Mouse (Mus musculus) heart, postnatal 10 days (tissue): Measurements from ENCODE around the gene 4930404N11Rik. TPM values are rescaled to one million over a fixed set of nuclear protein-coding genes. Genes with fewer than 3 reads are reported as not detected.

ENCODE experiments used
- DNase-seq, 2 experiments: peaks; one replicate each; pipeline ENCODE4 v3.0.0; 2021
- intact Hi-C: fragments of 180-260 bp; cut with DNase I; formaldehyde crosslinking; loops from one replicate; pipeline ENCODE4 v1.15.1; 2025
- total RNA-seq, 2 experiments: library from RNA; stranded (reverse); gene quantifications; 2 replicates each; pipeline ENCODE4 v1.2.3; 2021

Gene 4930404N11Rik
- 1 to 10 TPM in 1 of 2 experiments, under 1 TPM in 1; 0.42 to 1.1 TPM for total RNA-seq

DNA sequence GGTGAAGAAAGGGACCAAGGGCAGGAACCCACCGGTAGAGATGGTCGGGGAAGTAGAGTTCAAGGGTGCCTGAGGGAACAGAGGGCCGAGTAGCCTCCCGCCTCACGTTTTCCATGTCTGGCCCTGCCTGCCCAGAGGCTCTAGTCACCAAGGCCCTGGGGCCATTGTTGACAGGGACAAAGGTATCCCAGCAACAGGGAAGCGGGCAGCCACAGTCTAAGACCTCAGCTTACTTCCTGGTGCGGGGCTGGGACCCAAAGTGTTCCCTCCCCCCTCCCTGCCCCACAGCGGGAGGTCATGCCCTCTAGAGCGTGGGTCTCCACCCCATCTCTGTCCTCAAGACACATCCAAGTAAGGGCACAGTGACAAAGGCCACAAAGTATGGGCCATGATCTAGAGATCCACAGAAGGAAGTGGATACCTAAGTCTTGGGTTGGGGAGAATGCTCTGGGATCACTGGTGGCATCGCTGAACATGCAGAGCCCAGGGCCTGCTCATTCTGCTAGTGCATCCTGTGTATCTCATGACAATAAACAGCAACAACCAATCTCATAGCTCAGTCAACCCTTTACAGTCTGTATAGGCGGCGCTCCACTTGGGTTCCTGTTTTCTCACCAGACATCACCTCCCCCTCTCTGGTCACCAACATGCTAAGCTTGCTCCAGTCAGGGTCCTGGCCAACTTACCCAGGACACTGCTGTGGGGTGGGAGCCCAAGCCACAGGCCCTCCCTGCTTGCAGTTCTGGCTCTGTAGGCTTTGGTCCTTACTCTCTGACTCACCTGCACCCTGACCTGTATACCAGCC lies at the start of gene 4930404N11Rik:
4930404N11Rik (minus strand) TSS at position 145 of the 805 bp plus-strand sequence.
- no peak for DNase-seq

DNA sequence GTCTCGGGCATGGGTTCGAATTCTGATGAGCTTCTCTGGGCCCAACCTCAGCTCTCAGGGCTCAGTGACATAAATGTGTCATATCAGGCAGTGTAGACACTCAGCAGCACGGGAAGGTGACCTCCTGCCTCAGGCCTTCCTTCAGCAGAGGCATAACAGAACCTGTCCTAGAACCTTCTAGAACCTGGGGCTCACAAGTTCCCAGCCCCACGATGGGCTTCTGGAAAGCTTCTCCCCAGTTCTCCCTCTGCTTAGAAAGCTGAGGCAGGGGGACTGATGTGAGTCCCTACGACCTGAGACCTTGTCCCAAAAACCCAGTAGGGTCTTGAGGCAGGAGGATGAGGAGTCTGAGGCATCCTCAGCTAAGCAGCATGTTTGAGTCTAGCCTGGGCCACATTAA lies 49.5 kb upstream of the 4930404N11Rik start:
- DNase-seq, result no peak
- intact Hi-C loops, result no loop called here

More for the DNA sequence above, at the start of gene 4930404N11Rik:
- intact Hi-C loops, result no loop called here

DNA sequence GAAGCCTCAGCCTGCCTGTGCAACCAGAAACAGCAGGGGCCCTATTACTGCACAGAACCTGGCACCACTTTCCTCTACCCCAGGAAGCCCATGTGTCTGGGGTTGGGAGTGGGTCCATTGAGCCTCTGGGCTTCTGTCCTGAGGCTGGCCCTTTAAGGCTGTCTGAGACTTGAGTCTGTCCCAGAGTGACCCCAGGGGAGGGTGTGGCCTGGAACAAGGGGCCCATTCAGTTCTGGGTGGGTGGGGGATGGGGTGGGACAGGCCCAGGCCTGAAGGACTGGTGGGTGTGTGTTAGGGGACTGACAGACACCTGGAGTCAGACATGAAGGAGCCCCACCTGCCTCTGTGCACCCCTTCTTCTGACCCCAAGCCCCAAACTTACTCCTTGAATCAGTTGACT lies 49.1 kb upstream of the 4930404N11Rik start:
- DNase-seq, result peak; percentile 78 to 81
- intact Hi-C loops, result loop anchor here (1.0 kb wide), 1 partner anchor 14 kb away; no protein-coding TSS in a partner anchor

DNA sequence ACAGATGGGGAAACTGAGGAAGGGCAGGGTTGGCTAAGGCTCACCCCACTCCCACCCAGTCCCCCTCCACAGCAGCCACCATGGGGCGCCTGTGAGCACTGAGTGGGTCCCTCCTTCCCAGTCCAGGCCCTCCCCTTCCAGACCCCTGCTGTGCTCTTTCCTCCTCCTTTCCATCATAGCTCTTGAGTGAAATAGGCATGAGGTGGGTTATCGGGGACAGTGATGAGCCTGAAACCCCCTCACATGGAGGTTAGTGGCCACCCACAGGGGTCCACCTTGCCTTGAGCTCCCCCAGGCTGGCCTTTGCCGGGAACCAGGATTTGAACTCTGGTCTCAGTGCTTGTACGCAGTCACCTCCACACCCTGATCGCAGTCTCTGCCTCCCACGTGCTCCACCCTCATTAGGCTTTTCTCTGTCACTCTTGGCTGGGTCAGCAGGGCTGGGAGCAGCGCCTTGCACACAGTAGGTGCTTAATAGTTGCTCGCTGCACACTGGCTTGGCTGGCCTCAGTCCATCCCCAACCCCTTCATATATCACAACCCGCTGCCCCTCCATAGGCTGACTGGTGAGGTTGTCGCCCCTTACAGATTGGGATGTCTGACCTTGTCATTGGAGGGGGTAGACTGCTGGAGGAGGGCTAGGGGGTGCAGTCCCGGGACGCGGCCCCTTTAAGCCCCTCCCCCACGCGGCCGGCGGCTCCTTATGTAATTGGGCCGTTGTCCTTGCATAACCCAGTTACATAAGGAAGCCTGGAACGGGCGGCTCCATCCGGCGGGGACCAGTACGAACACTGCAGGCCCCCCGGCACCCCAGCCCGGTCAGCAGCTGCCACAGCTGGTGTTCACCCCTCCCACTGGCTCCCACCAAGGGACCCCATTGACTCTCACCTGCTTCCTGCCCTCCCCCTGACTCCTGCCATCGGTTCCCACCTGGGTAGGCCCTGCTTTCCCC lies 48.0 kb upstream of the 4930404N11Rik start:
- intact Hi-C loops, result loop anchor here (1.0 kb wide), 1 partner anchor 15 kb away; no protein-coding TSS in a partner anchor
- DNase-seq, result peak; percentile 93 to 95

DNA sequence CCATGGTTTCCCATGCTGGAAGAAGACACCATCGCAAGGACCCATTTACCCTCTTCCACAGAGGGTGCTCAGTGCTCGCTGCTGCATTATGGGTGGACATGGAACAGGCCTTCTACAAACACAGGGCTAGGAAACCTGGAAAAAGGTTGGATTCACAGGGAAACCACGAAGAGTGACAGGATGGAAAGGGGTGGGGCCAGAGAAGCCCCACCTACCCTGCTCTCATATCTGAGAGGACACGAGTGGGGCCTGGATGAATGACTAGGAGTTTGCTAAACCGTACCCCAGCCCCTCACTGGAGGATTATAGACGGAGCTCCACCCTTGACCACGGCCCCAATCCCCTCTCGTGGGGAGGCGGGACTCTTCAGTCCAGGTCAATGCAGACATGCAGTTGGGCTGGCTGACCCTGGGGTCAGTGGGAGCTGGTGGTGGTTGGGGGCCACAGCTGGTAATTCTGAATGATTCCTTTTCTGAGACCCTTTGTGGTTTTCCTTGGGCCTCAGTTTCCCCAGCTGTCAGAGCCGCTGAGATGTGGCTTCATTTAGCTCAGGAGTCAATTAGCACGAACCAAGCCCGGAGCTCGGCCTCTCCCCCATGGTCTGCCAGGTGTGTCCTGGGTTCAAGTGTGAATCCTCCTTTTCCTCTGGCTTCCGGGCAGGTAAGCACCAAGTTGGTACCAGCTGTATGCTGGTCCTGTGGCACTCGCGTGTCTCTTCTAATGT lies 47.1 kb upstream of the 4930404N11Rik start:
- intact Hi-C loops, result no loop called here
- no peak for DNase-seq

DNA sequence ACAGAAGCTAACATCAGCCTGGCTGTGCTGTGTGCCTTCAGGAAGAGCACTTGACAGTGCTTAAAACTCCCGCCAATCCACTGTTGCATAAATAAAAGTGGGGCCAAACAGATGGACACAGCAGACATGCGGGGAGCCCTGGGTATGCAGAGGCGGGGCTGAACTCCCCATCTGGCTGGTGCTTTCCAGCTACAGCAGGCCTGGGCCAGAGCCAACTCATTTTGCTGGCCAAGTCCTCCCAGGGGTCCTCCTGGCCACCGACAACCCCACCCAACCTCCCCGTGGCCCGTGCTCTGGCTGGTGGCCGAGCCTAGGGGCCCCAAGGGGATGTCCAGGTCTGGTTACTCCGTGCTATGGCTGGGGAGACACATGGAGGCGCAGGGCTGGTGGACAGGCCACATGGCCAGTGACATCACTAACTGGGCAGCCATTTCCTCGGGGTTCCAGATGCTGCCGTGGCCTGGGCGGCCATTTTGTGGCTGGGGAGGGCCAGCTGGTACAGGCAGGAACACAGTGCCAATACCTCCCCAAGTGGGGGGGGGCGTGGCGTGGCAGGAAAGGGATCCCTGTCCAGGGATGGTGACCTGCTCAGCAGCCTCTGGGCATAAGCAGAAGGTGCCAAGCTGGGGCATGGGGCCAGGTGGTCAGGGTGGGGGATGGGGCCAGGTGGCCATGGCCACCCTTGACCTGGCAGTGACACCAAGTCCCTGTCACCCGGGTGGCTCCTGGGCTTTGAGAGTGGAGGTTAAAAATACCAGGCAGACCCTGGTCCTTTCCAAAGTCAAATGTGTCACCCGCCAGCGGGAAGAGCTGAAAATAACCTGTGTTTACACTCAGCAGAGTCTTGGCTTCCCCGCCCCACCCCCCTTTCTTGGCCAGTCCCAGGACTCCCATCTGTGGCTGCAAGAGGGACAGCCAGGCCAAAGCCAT lies 46.1 kb upstream of the 4930404N11Rik start:
- DNase-seq, result peak; percentile 95 to 96
- intact Hi-C loops, result loop anchor here (2.0 kb wide), 1 partner anchor 13 kb away; no protein-coding TSS in a partner anchor

DNA sequence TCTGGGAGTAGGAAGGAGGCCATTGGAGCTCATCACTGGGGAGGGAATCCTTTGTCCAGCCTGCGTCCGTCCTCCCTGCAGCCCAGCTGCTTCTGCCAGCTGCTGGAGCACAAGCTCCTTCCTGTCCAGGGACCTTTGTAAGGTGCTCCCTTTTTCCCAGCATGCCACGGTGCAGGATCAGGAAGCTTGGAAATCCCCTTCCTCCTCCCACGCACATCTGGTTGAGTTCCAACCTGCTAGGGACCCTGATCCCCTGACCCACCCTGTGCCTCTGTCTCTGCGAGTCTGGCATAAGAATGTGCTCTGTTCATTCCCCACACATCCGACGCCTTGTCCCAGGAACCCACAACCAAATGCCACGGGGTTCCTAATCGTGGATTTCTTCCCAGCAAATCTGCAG lies 45.4 kb upstream of the 4930404N11Rik start:
- intact Hi-C loops, result loop anchor here (2.0 kb wide), 1 partner anchor 14 kb away; no protein-coding TSS in a partner anchor
- peak; percentile 73 to 81 for DNase-seq

DNA sequence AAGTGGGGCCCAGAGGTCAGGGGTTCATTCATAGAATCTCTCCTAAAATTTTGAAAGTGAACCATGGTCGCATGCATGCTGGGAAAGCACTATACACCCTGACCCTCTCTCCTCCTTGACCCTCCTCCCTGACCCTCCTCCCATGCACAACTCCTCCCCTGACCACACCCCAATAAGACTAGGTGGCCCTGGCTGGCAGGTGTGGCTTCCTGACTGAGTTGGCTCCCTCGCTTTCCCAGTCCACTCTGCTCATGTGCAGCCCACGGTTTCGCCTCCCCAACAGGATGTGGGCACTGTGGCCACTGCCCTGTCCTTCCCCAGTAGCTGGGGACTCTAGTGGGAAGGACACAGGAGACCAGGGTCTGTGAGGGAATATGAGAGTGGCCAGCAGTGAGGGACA lies 44.7 kb upstream of the 4930404N11Rik start:
- no peak for DNase-seq
- intact Hi-C loops, result loop anchor here (2.0 kb wide), 1 partner anchor 14 kb away; no protein-coding TSS in a partner anchor

DNA sequence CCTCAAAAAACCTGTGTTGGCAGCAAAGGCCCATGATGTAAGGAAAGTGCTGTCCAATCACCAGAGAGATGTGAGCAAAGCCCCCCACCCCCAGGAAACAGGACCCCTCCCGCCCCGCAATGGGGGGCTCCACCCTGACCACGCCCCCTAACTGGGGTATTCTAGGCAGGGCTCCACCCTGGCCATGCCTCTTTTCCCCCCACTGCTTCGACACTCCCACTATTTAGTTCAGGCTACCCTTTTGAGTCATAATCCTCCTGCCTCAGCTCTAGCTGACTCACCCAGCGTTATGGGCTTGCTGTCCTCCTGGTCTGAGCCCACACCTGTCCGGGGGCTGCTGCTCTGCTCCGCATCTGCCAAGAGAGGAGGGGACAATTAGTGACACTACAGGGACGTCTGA lies 43.7 kb upstream of the 4930404N11Rik start:
- intact Hi-C loops, result no loop called here
- DNase-seq, result no peak

DNA sequence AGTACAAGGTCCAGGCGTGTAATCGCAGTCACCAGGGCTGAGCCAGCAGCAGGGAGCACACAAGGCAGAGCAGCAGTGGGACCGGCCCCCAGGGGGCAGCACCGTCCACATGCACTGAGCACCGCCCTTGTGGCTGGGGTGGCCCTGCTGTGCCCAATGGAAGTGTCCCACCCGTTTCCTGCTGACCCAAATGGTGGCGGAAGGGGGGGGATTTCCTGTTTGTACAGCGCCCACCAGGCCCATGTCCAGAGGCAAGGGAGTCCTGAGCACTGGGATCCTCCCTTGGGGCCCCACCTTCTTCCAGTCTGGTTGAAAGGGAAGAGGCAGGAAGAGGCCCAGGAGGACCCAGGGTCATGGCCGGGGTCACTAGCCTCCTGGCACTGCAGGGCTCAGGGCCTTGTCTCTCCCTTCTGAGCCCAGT lies 43.3 kb upstream of the 4930404N11Rik start:
- intact Hi-C loops, result no loop called here
- DNase-seq, result peak; percentile 89 to 91

DNA sequence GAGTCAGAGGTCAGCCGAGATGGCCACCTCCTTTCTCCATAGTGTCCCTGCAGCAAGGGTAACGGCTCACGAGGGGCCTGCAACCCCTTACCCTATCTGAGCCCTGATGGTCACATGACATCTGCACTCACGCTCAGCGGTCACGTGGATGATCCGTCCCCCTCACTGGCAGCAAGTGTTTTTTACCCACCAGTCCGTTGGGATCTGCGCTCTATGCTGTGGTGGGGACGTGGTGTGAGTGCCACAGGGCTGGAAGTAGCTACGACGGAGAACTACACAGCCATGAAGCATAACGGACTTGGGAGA lies 42.8 kb upstream of the 4930404N11Rik start:
- no peak for DNase-seq
- intact Hi-C loops, result no loop called here

DNA sequence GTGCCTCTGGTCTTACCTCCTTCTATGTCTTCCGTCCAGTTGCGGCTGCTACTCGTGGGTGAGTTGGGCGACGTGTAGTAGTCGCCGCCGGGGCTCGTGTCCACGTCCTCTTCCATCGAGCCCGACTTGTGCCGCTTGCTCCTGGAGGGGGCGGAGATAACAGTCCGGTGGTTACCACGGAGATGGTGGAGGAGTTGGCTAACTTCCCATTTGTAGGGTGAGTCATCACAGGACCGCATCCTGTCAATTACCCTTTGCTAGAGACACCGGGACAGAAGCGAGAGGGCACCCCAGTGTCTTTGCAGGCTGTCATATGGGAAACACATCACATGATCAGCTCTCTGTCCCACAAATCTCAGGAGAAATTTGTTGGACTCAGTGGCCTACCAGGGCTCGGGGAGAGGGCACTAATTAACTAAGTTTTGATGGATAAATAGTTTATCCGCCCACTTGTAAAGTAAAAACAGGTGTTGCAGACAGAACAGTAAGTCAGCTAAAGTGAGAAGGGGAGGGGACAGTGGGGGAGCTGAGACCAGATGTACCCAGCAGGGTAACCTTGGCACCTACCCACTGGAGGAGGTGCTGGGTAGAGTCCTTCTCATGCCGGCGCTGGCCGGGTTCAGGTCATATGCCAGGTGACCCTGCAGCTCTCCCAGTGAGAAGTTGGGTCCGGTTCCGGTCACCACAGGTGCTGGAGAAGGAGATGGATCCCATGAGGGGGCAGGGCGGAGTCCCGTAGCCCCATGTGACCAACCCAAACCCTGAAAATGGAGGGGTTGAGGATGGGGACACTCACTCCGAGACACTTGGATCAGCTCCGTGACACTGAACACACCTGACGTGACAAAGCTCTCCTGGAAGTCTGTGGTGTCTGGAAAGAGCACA lies 42.2 kb upstream of the 4930404N11Rik start:
- intact Hi-C loops, result loop anchor here (2.0 kb wide), 1 partner anchor 17 kb away; no protein-coding TSS in a partner anchor
- DNase-seq, result peak; percentile 90 to 93

DNA sequence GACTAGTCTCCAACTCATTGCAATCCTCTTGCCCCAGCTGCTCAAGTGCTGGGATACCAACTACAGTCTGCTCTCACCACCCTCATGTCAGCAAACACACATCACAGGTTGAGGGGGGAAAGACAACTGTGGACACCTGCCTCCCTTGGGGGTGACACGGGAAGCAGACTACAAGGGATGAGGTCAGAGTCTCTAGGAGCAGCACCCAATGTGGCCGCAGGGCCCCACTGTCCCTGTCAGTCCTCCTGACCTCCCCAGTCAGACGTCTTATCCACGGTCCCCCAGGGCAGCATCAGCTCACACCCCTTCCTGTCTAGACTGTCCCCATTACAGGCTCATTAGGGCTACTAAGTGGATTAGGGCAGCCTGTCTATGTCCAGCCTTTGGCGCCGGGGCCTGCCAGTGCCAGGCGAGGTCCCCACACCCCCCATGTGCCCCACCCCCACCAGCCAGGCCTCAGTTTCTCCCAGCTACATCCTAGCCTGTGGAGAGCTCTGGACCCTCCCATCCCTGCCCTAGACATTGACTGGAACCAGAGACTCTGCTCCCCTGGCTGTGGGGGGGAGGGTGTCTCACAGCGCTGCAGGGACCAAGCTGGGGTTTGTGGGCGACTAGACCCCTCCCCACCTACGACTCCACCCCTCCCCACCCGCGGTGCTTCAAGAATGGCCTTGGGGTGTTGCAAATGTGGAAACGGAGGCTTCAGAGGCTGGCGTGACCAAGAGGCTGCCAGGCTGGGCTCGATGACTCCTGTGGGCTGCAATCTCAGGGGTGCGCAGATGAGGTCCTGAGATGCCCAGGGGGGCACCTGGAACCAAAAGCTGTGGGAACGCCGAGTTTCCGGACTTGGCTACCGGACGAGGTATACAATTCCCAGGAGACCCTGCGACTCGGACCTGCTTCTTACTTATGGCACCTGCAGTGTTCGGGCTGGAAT lies 41.2 kb upstream of the 4930404N11Rik start:
- intact Hi-C loops, result loop anchor here (2.0 kb wide), 1 partner anchor 16 kb away; no protein-coding TSS in a partner anchor
- DNase-seq, result no peak

DNA sequence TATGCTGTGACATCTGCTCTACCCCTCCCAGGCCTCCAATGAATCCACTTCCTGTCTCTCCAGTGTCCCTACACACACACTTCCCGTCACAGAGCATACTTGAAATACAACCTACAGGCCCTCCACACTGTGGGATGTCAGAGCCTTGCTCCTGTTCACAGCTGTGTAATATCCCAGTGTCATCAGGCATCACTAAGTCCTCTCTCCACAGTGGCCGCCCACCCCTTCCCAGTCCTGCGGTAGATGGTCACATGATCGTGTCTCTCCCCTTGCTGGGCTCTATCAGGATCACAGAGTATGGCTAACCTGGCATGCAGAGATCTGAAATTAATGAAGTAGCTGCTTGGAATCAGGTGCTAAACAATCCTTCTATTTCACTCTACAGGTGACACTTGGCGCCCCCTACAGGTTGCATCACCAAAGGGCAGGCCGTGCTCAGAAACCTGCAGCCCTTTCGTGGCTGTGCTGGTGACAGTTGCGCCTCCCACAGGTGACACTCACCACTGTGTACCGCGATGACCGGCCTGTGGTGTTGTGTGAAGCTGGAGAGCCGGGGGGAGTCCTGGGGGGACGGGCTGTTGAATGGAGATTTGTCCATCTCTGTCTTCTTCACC lies 40.1 kb upstream of the 4930404N11Rik start:
- intact Hi-C loops, result loop anchor here (2.0 kb wide), 1 partner anchor 15 kb away; no protein-coding TSS in a partner anchor
- peak; percentile 61 to 81 for DNase-seq

DNA sequence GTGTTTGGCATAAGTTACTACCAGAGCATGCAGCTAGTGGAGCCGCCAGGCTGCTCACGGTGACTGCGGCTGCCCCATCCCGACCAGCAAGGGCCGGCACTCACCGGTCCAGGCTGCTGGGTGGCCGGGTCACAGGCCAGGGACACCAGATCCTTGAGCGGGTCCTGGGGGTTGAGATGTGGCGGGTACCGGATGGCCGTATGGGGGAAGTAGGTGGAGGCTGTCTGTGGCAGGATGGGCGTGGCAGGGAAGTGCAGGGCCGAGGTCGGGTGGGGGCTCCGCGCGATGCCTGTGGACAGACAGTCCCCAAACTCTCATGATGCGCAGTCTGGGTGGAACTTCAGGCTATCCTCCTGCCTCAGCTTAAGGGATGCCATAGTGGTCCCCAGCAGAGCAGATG lies 39.1 kb upstream of the 4930404N11Rik start:
- intact Hi-C loops, result no loop called here
- DNase-seq, result no peak

DNA sequence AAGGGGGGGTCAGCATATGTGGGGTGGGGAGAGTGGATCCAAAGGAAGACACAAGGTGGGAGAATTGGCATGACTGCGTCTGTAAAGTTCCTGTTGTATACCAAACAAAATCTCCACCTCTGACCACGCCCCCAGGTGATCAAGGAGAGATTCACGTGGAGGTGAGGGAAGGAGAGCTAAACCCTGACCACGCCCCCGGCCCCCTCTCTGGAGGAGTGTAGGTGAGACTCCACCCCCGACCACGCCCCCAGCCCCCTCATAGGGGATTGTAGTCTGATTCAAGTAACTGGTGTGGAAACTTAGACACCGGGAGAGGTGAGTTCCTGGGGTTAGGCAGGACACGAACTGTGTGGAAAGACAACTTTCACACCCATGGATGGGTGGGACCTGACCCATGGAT lies 38.5 kb upstream of the 4930404N11Rik start:
- intact Hi-C loops, result no loop called here
- no peak for DNase-seq

DNA sequence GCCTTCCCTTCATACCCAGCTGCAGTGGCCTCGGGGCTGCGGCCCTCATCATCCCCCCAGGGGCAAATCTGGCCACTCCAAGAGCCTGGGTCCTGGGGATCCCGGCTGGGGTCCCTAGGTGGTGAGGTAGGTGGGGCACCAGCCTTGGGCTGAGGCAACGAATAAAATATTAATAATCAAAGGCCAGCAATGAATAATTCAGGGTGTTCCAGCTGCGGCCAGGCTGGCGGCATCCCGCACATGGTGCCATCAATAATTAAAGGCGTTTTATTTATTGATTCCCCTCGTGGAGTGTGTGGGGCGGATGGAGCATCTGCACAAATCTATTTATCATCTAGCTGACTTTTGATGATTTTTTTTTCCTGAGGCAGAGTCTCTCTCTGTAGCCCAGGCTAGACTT lies 37.9 kb upstream of the 4930404N11Rik start:
- intact Hi-C loops, result no loop called here
- DNase-seq, result no peak
